In genomic region chr2:171279319-171279718, GRCm38 (mm10) we compare ENCODE assay signal across 26 mouse cellular contexts.
"Had no signal": no experiment of that assay in that cellular context is flagged by ENCODE, and none has a peak within 500 bp of the region (broad histone marks: within the 10 kb centered on the region; RNA-seq: fewer than 3 reads in every experiment).

No protein-coding gene starts in this region.

- H3K27me3 ChIP-seq: heart, embryonic 12.5 days; hindbrain, embryonic 13.5 days; hindbrain, embryonic 15.5 days; kidney, embryonic 15.5 days; limb, embryonic 12.5 days; liver, embryonic 13.5 days; liver, embryonic 15.5 days had no signal

- H3K4me2 ChIP-seq: heart, embryonic 12.5 days; hindbrain, embryonic 13.5 days; hindbrain, embryonic 15.5 days; kidney, embryonic 15.5 days; limb, embryonic 12.5 days; liver, embryonic 11.5 days; liver, embryonic 13.5 days; liver, embryonic 15.5 days had no signal

- ATAC-seq: hindbrain, postnatal 0 days; intestine, embryonic 16.5 days had no signal

- H3K4me1 ChIP-seq: hindbrain, embryonic 13.5 days; hindbrain, embryonic 15.5 days; kidney, embryonic 15.5 days; limb, embryonic 12.5 days; liver, embryonic 13.5 days; liver, embryonic 15.5 days had no signal

- DNase-seq: gastrocnemius, adult 2 months; gastrocnemius, postnatal 10 days; gastrocnemius, postnatal 25 days; heart, adult 2 months; heart, postnatal 14 days; heart, postnatal 4 days; kidney, adult 11 months; kidney, adult 2 months; kidney, adult 9 months; kidney, postnatal 14 days; kidney, postnatal 36 days; layer of hippocampus, adult 9-11 months; layer of hippocampus, postnatal 36 days; left cerebral cortex, postnatal 4 days; liver; liver, embryonic 13.5 days had no signal

- H3K4me3 ChIP-seq: gastrocnemius, adult 2 months; heart, adult 2 months; heart, embryonic 12.5 days; hindbrain, embryonic 13.5 days; hindbrain, embryonic 15.5 days; kidney, embryonic 15.5 days; limb, embryonic 12.5 days; liver, embryonic 13.5 days; liver, embryonic 15.5 days had no signal

- H3K9ac ChIP-seq: heart, embryonic 12.5 days; hindbrain, embryonic 13.5 days; hindbrain, embryonic 15.5 days; kidney, embryonic 15.5 days; limb, embryonic 12.5 days; liver, embryonic 13.5 days; liver, embryonic 15.5 days had no signal

- H3K36me3 ChIP-seq: heart, embryonic 12.5 days; hindbrain, embryonic 13.5 days; hindbrain, embryonic 15.5 days; kidney, embryonic 15.5 days; limb, embryonic 12.5 days; liver, embryonic 13.5 days; liver, embryonic 15.5 days had no signal

- H3K9me3 ChIP-seq: hindbrain, embryonic 15.5 days; kidney, embryonic 15.5 days; liver, embryonic 15.5 days had no signal

- H3K27ac ChIP-seq: gastrocnemius, adult 2 months; heart, adult 2 months; hindbrain, embryonic 13.5 days; hindbrain, embryonic 15.5 days; hindbrain, postnatal 0 days; kidney, embryonic 15.5 days; kidney, postnatal 0 days; limb, embryonic 12.5 days; liver, embryonic 13.5 days; liver, embryonic 15.5 days had no signal
